Mouse (Mus musculus): ENCODE measurements around the gene Klf9. TPM values are rescaled to one million over a fixed set of nuclear protein-coding genes. Genes with fewer than 3 reads are reported as not detected.

Gene Klf9
- polyA plus RNA-seq, 1 experiment from 2014 or later = 6.1 TPM

DNA sequence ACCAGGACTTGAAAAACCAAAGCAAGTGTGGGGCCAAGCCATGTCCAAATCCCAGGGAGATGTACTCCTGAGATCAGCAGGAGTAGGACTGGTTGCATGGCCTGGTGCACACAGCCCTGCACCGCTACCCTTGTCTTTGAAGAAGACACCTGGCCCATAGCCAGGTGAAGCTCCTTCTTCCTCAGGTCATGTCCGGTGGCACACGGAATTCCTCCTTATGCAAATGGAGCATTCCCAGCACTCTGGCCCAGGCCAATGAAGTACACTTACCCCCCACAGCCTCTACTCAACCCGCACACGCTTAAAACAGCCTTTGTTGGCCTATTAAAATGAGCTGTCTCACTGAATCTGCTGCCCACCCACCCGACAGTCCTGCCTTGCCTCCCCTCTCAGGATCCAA is 50.5 kb downstream of the Klf9 start:
- ATAC-seq (ENCODE audit: borderline replicate concordance, extremely low read depth, low FRiP score, low TSS enrichment) = no peak
- H3K27me3 ChIP-seq = no peaks in the 10 kb centered on the region
- no peaks in the 10 kb centered on the region; the same call in 1 of the 2 replicates for H3K36me3 ChIP-seq
- no peak overlapping the region for H3K4me2 ChIP-seq
- 91% methylated on average over 6 of the region's 6 CpGs for WGBS
- no peak overlapping the region for H3K9ac ChIP-seq
- H3K9me3 ChIP-seq = no peaks in the 10 kb centered on the region
- no peak overlapping the region for H3K27ac ChIP-seq
- H3K4me1 ChIP-seq = no peaks in the 10 kb centered on the region
- H3K4me3 ChIP-seq = no peak overlapping the region

DNA sequence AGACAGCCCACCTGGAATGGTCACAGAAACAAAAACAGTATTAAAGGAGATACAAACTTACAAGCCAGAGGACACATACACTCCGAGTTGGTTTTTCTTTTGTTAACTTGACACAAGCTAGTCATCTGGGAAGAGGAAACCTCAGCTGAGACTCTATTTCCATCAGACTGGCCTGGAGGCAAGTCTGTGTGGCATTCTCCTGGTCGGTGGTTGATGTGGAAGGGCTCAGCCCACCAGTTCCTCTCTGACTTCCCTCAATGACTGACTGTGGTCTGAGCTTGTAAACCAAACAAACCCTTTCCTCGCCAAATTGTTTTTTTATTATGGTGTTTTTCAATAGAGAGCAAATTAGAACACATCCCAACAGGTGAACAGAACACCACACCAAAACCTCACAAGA is 52.0 kb downstream of the Klf9 start:
- 70% methylated on average over 3 of the region's 3 CpGs for WGBS

DNA sequence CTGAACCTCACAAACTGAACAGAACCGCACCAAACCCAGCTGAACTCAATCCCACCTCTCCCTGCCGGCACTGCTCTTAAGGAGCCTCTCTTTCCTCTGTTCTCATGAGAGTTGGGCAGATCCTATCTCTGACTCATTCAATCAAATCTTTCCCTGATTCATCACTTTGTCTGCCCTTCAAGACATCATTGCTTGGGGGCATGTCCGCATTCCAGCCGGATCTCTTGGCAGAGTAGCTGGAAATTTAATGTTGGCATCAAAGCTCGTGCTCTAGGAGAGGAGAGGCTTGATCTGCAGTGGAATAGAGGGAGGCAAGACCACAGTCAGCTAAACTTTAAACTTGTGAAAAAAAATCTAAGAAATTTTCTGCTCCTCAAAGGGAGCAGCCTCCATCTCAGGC is 61.1 kb downstream of the Klf9 start:
- WGBS = 95% methylated on average over 5 of the region's 5 CpGs
- Histone ChIP-seq H3K27me3 (no peaks in the 10 kb centered on the region), H3K4me1 (no peaks in the 10 kb centered on the region), H3K36me3 (peaks cover 28% of the 10 kb centered on the region), H3K9ac (no peak overlapping the region), H3K4me3 (no peak overlapping the region), H3K27ac (no peak overlapping the region), H3K4me2 (no peak overlapping the region), H3K9me3 (no peaks in the 10 kb centered on the region)
- ATAC-seq (ENCODE audit: borderline replicate concordance, extremely low read depth, low FRiP score, low TSS enrichment) = no peak

More for the DNA sequence above, 52.0 kb downstream of the Klf9 start:
- Histone ChIP-seq H3K4me3 (no peak overlapping the region), H3K9ac (no peak overlapping the region), H3K36me3 (no peaks in the 10 kb centered on the region; the same call in 1 of the 2 replicates), H3K27ac (no peak overlapping the region), H3K9me3 (no peaks in the 10 kb centered on the region), H3K4me2 (no peak overlapping the region), H3K4me1 (no peaks in the 10 kb centered on the region), H3K27me3 (no peaks in the 10 kb centered on the region)
- no peak for ATAC-seq (ENCODE audit: borderline replicate concordance, extremely low read depth, low FRiP score, low TSS enrichment)

DNA sequence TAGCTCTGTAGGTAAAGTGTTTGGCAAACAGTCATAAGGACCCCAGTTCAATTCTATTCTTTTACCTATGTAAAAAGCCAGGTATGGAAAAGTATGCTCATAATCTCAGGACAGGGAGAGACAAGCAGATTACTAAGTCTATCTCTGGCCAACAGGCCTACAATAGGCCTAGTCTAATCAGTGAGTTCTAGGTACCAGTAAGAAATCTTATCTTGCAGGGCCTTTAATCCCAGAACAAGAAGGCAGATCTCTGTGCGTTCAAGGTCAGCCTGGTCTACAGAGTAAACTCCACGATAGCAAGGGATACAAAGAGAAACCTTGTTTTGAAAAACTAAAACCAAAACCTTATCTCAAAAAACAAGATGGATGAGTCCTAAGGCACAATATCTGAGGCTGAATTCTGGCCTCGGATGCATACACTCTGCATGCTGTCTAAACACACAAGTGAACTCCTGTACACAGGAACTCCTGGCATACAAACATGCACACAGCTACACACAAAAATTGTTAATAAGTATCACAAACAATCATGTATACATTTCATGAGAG is 62.6 kb downstream of the Klf9 start:
- WGBS = 90% methylated on average over 3 of the region's 3 CpGs
- peaks cover 32% of the 10 kb centered on the region for H3K36me3 ChIP-seq
- no peak overlapping the region for H3K27ac ChIP-seq
- no peak for ATAC-seq (ENCODE audit: borderline replicate concordance, extremely low read depth, low FRiP score, low TSS enrichment)
- no peak overlapping the region for H3K4me2 ChIP-seq
- H3K9ac ChIP-seq = no peak overlapping the region
- H3K4me1 ChIP-seq = no peaks in the 10 kb centered on the region
- H3K4me3 ChIP-seq = no peak overlapping the region
- no peaks in the 10 kb centered on the region for H3K27me3 ChIP-seq
- H3K9me3 ChIP-seq = no peaks in the 10 kb centered on the region

DNA sequence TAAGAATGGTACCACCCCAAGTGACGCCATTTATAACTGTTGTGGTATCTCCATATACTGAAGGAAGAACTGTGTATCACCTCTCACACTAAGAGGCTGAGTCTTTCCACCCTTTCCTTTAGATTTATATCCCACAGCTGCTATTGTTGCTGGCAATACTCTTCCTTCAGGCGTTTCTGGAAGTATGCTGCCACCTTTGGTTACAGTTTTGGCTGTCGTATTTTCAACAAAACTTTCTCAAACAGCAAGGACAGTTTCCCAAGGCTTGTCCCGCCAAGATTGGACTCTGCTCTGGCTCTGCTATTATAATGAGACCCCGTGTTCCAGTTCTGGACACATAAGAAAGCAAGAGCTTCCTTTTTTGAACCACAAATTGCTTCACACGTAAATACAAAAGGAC is 70.3 kb downstream of the Klf9 start:
- H3K9ac ChIP-seq = no peak overlapping the region
- no peak for ATAC-seq (ENCODE audit: borderline replicate concordance, extremely low read depth, low FRiP score, low TSS enrichment)
- no peak overlapping the region for H3K4me2 ChIP-seq
- peaks cover 43% of the 10 kb centered on the region for H3K36me3 ChIP-seq
- H3K4me3 ChIP-seq = no peak overlapping the region
- no peaks in the 10 kb centered on the region for H3K27me3 ChIP-seq
- no peaks in the 10 kb centered on the region for H3K9me3 ChIP-seq
- 83% methylated on average over 6 of the region's 6 CpGs for WGBS
- H3K4me1 ChIP-seq = no peaks in the 10 kb centered on the region
- H3K27ac ChIP-seq = no peak overlapping the region

DNA sequence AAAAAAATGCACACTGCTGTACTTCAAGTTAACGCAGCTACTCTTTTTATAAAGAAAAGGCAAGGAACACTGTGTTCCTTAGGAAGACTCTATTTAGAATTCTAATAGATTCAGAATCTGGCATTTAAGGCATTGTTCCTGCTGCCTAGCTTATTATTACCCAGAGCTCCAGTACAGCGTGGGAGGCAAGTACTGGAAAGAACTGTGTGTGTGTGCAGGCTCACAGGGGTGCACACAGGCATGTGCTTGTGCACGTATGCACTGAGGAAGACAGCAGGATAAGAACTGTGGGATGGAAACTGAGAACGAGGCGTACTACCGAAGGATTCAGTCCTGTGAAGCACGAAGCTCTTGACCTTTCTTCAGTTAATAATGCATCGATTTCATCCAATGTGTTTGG is 73.3 kb downstream of the Klf9 start:
- ATAC-seq (ENCODE audit: borderline replicate concordance, extremely low read depth, low FRiP score, low TSS enrichment) = no peak
- Histone ChIP-seq H3K4me1 (no peaks in the 10 kb centered on the region), H3K4me2 (no peak overlapping the region), H3K27ac (no peak overlapping the region), H3K36me3 (peaks cover 47% of the 10 kb centered on the region), H3K27me3 (no peaks in the 10 kb centered on the region), H3K9ac (no peak overlapping the region), H3K9me3 (no peaks in the 10 kb centered on the region), H3K4me3 (no peak overlapping the region)
- 95% methylated on average over 8 of the region's 8 CpGs for WGBS

MicroRNAs within 50 kb of the gene (microRNA counts, 519-probe panel; counts per million panel counts)
- 19.7 counts per million for microRNA mmu-miR-1192

Small RNA genes within 50 kb of the gene (microRNA-seq; reads per million reads assigned to microRNA genes)
- not detected for gene Mir1192

Other genes starting within 250 kb of the Klf9 start
- gene Smc5, start 132.7 kb downstream of the Klf9 start, polyA plus RNA-seq (2015; fragmentation: Nextera tagmentation; extraction: Ambion mirVana) = 33.6 and 35.0 TPM in 2 replicates

Data from lung, embryonic 15.5 days (tissue).